Mouse (Mus musculus) adipocyte (in vitro differentiated cells): Measurements from ENCODE around the gene Galns.
A peak's percentile ranks its signal among the peaks of the same experiment; 100 is the strongest.

Experiments
- DNase-seq: peaks from one replicate; pipeline ENCODE4 v3.0.0-alpha.2; 2016; ENCODE audit warnings: low spot score

Galns gene

DNA sequence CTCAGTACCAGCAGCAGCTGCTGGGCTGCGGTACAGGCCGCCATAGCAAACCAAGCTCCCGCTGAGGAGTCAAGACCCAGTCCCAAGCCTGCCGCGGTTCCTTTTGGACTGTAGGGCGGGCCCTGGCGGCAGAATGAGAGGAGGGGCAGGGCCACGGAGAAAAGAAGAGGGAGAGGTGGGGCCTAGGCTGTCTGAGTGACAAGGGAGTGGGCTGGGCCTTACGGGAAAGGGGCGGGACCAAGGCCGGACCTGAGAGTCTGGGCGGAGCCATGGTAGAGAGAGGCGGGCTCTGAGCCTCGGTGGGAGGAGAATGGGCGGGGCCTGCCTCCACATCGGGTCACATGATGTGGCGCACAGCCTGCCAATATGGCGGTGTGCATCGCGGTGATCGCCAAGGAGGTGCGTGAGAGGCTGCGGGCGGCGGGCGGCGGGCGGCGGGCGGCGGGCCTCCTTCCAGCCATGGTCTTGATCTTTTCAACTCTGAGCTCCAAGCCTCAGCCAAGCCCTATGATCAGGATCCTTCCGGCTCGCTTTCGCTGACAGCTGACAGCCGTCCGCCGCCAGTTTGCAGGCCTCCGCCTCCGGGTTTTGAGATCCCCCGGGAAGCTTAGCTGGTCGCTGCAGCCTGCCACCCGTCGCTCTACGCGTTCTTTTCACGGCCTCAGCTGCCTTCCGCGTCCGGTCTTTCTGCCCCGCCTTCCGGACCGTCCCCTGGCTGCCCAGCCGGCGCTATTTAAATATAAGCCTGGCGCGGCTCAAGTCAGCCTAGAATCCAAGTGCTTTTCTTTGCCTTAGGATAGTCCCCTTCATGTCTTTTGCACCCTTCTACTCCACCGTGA lies at the start of gene Galns, which contains the start of gene Trappc2l:
Gene Galns (minus strand): TSS at position 169 of the 839 bp plus-strand sequence.
Gene Trappc2l (plus strand): TSS at position 346 of the 839 bp plus-strand sequence.
- DNase-seq: peak; percentile 98

DNA sequence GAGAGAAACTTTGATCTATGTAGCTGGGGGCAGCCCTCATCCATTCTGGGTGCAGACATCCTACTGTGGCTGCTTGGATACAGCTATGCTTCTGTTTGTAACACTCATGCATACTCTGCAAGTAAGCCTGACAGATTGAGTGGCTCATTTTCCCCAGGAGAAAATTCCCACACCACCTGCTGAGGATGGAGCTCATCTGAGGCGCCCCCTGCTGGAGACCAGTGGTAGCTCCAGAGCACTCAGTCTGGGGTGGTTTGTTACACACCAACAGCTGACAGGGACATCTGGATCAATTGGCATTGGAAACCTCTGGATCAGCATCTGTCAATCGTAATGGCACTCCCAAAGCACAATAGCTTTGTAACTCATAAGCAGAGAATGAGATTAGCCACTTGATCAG lies 48.8 kb upstream of the Galns start:
- no peak for DNase-seq

DNA sequence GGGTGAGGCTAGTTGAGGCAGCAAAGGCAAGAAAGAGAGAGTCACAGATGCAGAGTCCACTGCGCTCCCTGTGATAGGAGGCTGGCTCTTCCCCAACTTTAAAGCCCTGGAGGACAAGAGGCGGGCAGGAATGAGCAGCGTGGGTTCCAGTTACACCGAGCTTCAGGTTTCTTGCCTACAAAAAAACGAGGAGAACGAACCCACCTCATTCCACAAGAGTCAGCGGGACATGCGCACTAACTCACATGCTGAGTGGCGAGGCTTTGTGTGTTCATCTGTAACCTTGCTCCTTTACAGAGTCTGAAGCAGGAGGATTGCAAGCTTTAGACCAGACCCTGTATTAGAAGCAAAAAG lies 47.5 kb upstream of the Galns start:
- DNase-seq: no peak

DNA sequence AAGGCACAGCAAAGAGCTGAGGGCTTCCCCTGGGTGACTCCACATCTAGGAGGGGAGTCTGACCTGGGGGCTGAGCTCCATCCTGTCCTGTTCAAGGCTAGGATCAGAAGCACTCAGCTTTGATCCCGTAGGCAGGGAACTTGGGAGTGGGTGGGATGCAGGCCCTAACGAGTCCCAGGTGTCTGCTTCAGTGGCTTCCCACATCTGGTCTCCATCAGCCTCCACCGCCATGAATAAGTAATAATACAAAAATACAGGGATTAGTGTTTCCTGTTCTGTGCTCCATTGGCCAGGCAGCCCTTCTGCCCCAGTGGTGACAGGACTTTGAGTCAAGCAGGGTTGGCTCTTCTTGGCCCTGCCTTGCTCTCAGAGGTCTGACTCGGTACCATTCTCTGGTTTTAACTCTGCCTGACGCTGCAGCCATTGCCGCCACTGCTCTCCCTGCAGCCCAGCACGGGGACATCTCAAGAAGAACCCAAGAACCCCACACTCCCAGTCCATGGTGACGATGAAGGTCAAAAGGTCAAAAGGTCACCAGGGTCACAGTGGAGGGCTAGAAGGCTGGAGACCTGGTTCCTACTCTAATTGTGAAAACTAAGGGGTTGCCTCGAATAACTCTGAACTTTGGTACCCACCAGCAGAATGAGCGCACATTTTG lies 47.0 kb upstream of the Galns start:
- no peak for DNase-seq

DNA sequence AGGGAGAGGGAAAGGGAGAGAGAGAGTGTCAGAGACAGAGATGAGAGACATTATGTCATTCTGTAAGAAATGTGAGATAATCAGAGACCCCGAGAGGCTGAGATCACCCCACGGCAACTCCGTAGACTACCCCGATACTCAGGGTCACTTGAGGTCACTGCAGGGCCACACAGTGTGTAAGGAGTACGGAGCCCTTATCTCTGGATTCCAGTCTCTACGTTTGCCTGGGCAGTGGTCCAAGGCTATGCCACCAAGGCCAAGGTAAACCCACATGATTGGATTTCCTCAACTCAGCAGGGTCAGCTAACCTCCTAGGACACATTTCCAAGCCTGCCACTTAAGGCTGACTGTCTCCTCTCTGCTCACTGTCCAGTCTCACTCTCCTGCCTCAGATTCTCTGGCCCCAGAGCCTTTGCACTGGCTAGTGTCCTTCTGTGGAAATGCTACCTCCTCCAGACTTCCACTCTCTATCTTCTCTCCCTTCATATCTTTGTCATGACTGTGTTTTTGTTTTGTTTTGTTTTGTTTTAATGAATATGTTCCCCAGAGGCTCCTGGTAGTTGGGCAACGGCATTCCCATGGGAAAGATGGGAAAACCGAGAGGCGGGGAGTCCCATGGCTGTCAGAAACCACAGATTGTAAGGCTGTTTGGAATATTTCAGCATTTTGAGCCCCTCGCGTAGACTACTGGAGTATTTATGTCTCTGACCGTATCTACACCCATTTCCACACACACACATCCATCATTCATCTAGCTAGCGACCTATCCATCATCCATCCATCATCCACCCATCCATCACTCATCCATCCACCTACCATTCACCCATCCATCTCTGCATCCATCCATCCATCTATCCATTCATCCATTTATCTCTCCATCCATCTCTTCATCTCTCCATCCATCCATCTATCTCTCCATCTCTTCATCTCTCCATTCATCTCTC lies 45.1 kb upstream of the Galns start:
- DNase-seq: peak; percentile 58

DNA sequence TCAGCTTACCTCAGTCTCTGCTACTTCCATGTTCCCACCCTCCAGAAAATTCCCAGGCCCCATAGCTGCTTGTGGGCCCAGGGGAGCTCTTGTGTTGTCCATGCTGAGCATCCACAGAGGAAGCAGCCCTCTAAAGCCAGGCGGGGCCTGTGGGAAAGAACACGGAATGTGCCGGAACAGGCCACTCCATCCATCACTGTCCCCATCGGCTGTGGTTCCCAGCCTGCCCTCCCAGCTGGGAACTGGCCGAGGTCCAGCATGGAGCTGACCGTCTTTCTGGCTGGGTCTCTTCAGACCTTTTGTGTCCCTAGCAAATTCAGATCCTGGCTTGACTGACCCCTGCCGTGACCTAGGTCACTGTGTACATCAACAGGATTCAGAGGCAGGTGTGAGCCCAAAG lies 43.5 kb upstream of the Galns start:
- no peak for DNase-seq

DNA sequence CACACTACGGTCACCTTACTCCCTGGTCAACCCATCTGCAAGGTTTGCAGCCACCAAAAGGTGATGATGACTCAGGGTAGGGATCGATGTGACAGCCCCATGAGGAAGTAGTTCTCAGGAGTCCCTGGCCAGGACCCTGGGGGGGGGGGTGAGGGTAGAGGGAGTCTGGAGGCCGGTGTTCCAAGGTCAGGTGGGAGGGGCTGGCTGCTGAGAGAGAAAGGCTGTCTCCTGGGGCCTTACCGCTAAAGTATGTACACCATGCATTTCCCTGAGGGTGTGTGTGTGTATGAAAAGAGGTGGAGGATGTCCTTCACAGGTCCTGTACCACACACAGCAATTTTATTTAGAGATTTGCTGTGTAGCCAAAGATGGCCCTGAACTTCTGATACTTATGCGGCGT lies 41.4 kb upstream of the Galns start:
- no peak for DNase-seq

DNA sequence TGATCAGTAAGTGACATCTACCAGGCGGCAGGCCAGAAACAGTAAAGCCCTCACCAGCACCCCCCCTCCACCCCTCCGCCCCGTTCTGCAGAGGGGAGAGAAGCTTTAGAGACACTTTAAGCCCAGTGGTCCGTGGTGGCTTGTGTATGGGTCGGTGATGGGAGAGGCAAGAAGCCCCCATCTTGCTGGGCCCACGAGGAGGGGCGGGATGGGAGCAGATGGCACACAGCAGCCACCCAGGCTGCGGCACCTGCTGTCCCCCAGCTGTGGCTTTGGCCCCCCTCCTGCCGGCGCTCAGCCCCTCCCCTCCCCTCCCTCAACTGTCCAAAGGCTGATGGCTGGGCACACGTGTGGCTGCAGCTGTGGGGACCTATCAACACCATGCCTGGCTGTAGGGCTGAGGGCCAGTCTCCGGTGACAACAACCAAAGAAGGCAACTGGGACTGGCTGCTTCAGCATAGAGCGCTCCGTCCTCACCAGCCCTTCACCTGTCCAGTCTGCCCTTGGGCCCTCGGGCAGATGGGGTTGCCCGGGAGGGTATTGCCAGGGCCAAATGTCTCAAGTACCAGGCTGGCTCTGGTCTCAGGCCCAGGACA lies 40.2 kb upstream of the Galns start:
- DNase-seq: no peak

DNA sequence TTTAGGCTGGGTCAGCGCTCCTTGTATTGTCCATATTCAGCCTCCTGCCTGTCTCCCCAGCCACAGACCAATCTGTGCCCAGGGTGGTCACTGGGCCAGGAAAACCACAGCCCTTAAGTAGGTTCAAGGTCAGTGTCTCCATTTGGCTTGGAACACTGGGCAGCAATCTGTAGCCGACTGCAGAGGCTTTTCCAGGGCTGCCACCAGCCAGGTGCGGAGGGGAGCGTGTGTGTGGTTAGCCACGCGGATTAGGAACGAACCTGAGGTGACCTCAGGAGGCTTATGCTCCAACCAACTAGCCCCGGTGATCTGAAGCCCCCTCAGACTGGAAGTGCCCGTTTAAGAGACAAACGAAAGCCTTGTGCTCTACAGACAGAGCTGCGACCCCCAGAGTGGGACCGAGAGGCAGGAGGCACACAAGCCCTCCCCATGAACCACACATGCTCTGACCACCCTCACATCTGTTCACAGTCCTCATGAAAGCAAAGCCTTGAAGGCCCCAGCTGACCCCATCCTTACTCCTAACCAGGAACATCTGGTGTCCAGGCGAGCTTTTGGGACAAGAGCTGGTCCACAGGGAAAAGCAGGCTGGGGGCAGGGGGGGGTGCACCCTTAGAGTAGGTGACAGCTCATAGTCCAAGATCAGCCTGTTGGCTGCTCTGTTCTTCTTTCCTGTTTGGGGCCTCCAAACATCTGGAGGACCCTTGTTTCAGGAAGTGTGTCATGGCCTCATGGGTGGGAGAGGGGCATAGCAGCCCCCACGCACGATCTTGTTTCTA lies 37.1 kb upstream of the Galns start:
- DNase-seq: no peak

DNA sequence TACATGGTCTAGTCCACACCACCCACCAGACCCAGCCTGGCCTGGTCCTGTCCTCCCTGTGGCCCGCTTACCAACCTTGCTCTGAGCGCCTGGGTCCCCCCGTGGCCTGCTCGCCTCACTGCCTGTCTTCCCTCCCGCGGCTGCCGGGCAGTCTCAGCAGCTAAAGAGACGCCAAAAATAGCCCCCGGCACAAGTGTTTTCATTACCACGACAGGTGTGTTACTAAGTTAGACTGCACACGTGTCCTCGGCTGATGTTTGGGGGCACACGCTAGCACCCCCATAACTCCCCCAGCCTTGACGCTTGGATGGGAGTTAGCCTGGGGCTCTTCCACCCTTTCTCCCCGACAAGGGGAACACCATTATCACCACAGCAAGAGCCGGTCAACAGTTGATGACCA lies 35.1 kb upstream of the Galns start:
- DNase-seq: no peak

DNA sequence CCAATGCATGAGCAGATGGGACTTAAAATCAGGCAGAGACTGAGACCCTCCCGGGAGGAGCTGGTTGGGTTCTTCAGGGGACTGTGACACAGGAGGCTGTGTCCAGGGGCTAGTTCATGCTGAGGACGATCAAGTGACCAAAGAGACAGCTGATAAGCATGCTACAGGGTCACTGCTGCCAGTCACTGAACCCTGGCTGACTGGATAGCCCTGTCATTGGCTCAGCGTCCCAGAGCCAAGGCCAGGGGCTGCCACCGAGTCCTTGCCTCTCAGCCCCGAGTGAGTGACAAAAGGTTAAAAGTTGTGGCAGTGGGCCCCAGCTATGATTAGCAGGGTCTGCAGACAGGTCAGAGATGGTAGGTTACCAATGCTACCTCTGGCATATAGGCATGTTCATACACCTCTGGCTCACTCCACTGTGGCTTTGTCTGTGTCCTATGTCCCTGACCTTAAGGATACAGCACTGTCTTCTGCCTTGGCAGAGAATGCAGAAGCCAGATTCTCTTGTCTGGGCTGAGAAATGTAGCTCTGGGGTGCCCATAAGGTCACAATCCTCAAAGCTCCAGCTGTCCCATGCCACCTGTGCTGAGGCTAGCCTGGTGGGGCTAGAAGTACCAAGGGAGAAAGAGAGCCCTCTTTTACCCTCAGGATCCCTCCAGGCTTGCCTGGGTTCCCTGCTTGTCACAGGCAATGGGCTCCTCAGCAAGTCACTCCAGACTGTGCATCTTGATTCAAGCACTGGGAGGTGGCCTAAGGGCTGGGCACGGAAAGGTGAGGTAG lies 33.1 kb upstream of the Galns start:
- DNase-seq: no peak

DNA sequence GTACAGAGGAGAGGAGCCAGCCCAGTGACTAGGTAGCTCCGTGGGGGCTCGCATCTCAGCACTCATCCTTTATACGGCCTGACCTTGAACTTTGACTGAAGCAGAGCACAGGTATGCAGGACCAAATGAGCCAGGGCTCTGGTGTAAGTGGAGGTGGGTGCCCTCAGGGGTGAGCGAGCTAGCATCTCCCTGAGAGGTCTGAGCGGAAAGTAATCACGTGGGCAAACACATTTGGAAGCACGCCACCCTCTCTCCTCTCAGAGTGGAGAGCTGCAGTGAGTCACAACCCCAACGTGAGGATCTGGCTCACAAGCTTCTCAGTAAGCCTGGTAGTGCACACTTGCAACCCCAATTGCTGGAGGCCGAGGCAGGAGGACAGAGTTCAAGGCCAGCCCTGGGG lies 30.8 kb upstream of the Galns start:
- DNase-seq: peak; percentile 42

DNA sequence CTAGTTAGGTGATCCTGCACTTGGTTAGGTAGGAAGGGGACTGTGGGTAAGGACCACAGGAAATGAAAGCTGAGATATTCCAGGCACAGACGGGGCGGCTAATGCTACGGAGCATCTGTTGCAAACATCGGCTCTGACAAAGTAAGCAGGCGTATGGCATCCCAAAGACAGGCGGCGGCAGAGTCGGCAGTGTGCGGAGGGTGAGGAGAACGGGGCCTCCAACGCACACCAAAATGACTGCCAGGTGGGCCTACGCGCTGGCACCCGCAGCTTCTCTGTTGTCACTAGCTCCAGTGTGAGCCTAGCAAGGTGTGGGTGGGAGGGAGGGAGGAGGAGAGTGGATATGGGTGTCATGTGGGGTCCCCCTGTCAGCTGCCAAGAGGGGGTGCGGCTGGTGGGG lies 30.1 kb upstream of the Galns start:
- no peak for DNase-seq

DNA sequence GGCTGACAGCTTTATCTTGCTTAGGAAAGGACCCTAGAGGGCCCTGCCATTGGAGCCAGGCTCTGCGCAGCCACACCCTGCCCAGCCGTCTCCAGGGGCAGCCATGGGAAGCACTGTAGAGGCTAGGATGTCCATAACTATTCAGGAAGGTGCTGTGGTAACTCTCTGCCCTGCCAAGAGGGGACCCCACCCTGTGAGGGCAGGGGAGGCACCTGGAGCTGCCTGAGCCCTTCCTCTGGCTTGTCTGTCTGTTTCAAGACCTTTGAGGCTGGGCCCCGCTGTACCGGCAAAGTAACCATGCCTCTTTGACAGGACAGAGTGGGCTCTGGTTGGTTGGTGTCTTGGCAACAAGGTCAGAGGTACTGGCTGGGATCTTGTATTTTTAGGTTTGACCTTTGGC lies 29.6 kb upstream of the Galns start:
- DNase-seq: no peak

DNA sequence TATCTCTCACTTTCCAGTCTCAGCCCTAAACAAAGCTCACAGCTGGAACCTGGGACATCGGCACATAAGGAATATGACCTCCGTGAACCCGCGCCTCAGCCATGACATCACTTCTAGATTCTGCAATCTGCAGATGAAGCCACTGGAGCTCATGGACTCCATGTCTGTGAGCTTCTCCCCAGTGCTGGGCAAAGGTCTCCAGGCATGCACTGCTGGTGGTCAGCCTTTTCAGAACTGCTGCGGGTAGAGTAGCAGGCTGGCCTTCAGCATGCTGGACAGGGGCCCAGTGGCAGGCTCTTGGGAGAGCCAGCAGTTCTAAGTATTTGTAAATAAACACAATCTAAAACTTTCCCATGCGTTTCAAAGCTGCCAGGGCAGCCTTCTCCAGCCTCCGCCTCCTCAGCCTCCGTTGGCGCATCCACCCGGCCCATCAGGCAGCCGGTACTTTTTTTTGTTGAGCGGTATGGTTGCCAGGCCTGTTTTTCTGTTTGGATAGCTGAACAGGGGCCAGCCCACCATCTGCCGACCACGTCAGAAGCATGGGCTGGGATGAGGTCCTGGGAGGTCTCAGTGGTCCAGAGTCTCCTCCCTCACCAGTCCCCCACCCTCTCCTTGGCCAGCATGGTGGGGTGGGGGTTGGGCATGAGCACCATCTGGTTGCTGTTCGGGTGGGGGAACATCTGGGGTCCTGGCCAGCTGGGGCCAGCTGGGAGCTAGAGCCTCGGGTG lies 28.4 kb upstream of the Galns start:
- peak; percentile 77 for DNase-seq

DNA sequence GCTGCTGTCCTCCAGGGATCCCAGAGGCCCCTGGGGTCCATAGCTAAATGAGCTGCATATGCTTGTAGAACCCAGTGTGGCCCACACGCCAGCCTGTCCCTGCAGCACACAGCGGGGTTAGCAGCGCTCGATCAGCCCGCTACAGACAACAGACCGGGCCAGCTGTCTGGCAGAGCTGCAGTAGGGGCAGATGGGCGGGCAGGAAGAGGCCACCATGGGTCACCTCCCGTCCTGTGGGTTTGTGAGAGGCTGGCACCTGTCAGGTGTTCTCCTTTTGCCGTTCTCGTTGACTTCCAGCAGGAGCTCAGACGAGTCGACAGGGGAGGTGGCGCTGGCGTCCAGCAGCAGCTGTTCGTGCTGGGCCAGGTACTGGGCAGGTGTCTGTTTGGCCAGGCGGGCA lies 27.3 kb upstream of the Galns start:
- no peak for DNase-seq

DNA sequence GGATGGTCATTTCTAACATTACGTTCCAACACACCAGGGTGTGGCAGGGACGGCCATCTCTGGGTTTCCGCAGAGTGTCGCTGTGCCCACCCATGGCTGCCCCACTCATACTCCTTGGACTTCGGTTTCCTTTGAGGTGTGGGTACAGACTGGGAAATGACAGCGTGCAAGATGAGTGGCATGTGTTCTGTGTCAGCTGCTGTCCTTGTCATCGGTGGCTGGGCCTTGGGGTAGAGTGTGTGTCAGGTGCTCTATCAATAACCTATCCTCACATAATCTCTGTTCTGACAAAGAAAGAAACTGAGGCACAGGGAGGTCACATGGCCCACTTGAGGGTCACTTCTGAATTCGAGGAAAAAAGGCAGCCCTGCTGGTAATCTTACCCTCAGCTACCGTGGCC lies 26.0 kb upstream of the Galns start:
- no peak for DNase-seq

DNA sequence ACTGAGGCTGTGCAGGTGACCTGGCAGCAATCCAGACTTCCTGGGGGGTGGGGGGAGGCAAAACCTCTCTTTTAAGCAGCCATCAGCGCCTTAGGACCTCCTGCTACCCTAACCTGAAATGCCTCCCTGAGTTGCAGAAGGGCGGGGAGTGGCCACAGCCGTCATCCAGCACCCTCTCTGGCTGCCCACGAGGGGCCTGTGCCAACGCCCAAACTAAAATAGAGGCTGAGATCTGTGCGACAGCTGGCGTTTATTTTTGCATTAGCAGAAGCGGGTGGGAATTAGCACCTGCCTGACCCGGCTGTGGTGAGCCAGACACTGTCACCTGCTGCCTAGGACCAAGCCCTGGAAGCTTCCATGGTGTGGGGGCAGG lies 25.5 kb upstream of the Galns start:
- DNase-seq: no peak

DNA sequence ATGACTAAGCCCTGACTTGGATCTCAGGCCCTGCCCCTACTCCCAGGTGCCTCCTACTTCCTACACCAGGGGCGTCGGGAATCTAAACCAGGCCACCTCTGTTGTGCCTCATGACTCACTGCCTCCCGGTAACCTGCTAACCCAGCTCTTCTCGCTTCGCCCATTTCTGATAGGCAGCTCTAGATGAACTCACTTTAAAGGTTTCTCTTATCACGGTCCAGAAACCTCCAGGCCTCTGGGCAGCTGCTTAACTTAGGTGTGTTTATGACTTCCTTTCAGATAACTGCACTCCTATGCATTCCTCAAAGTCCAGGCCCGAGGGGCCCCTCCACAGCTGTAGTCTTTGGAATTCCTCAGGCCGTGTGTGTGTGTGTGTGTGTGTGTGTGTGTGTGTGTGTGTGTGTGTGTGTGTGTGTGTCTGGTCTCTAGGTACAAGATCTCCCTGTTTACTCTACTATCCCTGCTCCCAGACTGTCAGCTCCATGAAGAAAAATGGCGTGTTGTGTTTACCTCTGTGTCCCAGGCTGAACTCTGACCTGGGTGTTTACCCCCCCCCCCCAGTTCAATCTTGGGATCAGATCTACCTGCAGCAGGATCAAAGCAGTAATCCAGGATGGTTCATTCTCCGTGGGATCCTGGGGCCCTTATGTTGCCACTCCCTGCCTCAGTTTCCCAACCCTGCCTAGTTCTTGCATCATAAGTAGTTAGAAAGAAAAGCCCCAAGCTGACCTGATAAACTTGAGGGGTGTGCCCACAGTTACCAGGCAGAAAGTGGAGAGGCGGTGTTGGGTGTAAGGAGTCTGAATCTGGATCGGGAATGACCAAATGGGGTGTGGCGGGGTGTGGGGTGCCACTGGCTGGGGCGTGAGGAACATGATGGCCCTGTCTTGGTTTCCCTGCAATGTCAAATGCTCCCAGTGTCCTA lies 24.9 kb upstream of the Galns start:
- DNase-seq: no peak
